Mouse (Mus musculus) megakaryocyte, adult 5-6 weeks (primary cell): ENCODE results near the gene Ipo8. TPM values are rescaled to one million over a fixed set of nuclear protein-coding genes. Genes with fewer than 3 reads are reported as not detected.

Experiments used
- ATAC-seq: 2 replicates; pipeline ENCODE4 v1.8.0; 2016; ENCODE audit warnings: mild to moderate bottlenecking, inconsistent platforms; ENCODE audit not compliant: poor library complexity, severe bottlenecking
- total RNA-seq, 2 experiments: library from RNA; stranded (forward) in 1 of 2; stranded (reverse) in 1 of 2; fragments of 153-499, 151-499 nt in 1 of 2; fragments of 221-1000, 200-1000 nt in 1 of 2; gene quantifications; 2 replicates each; pipeline versions ENCODE4 v1.2.3 to v1.2.4; 2015 to 2017

Ipo8 gene
- total RNA-seq (2015) (25.0 and 28.6 TPM in 2 replicates), total RNA-seq (2017) (26.3 and 36.5 TPM in 2 replicates)

DNA sequence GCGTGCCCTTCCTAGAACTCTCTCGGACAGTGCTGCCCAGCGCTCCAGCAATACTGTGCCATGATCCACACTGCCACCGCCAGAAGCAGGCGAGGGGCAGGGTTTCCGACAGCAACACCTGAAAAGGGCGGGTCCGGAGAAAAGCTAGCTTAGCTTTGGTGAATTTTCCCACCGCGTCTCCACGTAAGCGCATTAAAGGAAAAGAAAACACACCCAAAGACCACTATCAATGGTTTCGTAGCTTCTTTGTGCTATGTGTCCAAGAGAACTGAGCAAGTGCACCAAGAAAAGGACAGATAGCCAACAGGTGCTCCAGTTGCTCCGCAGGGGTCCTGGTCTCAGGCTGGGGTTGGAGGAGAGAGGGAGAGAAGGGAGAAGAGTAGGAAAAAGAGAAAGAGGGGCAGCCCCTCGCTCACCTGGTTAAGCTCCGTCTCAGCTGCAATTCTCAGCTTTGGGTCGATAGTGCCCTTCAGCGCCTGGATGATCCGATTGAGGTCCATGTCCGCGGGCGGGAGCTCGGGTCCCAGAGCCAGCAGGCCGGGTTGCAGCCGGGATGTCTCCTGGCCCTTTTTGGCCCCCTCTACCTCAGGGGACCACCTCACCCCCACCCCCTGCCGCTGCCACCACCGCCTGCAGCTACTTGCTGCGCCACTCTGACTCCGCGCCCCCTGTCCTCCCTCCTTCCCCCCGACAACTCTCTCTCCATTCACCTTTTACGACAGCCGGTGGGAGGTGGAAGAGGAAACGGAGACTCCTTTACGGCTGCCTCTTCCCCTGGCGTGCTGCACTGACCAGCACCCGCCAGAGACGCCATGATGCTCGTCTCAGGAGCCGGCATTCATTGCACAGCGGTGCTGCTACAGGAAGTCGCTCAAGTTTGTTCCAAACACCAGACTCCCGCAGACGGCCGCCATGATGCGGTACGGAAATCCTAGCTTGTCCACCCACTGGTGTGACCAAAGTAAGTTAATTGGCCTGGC, at the start of gene Ipo8:
Ipo8 (minus strand) TSS at position 720 of the 980 bp plus-strand sequence.
- peak; percentile 97 for ATAC-seq

DNA sequence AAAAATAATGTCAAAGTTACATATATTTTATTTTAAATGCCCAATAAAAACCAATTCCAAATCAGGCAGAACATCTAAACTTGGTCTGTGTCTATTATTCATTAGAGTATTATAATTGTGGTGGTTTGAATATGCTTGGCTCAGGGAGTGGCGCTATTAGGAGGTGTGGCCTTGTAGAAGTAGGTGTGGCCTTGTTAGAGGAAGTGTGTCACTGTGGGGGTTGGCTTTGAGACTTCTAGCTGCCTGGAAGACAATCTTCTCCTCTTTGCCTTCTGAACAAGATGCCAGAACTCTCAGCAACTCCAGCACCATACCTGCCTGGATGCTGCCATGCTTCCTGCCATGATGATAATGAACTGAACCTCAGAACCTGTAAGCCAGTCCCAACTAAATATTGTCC, 42.6 kb upstream of the Ipo8 start:
- no peak for ATAC-seq

DNA sequence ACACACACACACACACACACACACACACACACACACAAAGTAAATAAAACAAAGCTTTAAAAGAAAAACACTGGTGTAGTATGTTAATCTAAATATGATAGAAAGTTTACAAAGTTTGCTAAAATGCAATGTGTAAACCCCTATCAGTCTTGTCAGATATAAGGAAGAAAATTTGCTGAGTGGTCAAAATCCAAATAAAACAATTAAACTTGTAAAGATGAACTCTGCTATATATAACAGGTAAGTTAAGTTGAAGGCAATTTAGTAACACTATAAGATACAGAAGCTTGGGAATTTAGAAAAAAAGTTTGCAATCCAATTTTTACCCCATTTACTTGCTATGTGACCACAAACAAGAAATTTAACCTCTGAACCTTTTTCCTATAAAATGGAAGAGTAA, 14.4 kb upstream of the Ipo8 start:
- no peak for ATAC-seq

DNA sequence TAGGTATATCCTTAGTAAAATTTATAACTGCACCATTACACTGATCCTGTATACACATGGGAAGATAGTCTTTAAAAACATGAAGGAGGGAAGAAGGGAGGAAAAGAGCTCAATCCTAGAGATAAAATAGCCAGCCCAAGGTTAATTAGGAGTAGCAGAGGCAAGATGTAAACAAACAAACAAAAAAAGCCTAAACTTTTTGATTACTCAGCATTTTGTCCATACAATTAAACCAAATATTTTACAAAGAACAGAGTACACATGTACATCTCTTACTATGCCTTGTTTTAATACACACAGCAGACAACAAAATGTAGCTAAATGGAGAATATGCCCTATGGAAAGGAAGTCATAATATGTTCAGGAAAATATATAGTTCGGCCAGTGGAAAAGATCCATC, 10.5 kb upstream of the Ipo8 start:
- no peak for ATAC-seq

DNA sequence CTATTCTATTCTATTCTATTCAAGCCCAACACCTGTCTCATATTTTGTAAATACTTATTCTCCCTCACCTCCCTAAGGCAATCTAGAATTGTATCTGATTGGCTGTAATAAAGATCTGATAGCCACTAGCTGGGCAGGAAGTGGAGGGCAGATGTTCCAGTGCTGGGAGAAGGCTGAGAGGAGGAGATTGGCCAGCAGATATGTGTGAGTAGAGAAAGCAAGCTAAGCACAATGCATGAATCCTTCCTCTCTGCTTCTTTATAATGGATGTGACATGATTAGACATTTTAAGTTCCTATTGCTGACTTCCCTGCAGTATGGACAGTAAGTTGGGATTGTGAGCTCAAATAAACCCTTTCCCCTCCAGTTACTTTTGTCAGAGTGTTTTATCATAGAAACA, 7.2 kb upstream of the Ipo8 start:
- ATAC-seq = no peak

DNA sequence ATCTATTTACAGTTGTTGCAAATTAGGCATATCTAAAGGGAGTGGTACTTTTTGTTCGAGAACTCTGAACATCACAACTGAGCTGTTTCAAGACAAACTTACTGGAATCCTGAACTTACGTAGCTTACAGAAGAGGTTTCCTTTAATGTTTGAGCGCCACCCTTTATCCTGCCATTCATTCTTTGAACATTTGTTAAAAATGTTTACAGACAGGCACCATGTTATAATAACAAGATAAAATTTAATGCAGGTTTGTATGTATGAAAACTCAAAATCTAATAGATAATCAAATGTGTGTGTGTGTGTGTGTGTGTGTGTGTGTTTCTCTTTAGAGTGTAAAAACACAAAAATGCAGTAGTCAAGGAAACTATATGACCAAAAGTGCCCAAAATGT, 458 bp upstream of the Ipo8 start:
- ATAC-seq = no peak

DNA sequence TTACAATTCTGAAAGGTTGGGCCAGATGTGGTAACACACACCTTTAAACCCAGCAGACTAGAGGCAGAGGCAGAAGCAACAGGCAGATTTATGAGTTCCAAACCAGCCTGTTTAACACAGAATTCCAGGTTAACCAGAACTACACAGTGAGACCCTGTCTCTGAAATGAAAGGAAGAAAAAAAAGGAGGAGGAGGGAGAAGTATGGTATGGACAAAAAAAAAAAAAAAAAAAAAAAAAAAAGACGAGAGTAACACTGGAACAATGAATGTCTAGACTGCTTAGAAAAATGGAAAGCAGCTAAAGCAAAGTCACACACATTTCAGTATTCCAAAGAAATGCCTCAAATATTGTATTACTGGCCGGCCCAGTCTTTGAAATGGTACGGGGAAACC, 916 bp downstream of the Ipo8 start:
- no peak for ATAC-seq

DNA sequence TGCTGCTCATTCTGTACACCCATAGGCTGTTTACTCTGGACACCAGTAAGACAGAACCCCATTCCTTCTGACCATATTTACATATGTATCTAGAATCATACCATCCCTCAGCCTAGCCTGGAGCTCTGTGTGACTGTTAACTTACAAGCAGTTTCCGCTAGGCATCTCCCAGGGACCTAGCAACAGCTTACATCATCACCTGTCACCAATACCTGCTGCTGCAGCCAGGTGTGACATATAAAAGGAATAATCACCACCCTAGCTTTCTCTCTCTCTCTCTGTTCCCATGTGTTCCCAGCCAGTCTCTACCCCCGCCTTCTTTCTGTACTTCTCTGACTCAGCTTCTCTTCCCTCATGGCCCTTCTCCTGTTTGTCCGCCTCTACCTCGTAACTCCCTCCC, 5.1 kb downstream of the Ipo8 start:
- no peak for ATAC-seq

DNA sequence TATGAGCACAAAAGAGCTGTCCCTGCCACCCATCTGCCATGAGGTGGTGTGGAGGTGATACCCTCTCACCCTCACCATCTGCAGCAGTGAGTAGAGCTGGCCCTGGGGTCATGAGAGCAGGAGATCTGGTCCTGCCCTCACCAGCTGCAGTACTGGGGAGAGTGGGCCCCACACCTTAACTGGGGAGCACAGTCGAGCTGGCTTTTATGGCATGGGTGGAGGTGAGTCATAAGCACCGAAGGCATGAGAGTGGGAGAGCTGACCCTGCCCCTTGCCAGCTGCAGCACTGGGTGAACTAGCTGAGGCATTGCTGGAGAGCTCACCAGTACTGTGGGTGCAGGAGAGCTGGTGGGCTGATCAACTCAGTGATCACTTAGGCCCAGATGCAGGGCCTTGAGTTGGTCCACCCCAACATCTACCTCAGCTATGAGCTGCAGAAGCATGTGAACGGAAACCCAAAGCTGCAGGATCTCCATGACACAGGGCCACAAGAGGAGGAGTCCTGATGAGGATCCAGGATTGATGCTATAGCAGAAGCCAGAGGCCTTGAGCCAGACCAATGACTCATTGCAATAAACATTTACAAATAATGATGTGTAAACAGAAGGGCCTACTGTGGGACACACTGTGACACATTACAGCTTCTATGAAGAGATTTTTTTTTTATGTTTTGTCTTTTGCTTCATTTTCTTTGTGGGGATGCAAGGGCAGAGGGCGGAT, 12.5 kb downstream of the Ipo8 start:
- ATAC-seq = no peak

DNA sequence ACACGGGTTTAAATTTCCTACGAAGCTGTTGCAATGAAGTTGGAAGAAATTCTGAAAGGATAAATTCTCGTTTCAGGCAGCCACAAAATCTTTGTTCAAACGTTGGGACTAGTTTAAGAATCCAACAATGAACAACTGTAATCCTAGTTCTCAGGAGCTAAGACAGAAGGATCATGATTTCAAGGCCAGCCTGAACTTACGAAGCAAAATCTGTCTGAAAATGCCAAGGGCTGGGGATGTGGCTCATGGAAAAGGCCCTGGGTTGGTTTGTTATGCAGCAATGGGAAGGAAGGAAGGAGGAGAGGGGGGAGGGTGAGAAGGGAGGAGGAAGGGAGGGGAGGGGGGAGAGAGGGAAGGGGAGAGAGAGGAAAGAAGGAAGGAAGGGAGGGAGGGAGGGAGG, 14.5 kb downstream of the Ipo8 start:
- no peak for ATAC-seq

DNA sequence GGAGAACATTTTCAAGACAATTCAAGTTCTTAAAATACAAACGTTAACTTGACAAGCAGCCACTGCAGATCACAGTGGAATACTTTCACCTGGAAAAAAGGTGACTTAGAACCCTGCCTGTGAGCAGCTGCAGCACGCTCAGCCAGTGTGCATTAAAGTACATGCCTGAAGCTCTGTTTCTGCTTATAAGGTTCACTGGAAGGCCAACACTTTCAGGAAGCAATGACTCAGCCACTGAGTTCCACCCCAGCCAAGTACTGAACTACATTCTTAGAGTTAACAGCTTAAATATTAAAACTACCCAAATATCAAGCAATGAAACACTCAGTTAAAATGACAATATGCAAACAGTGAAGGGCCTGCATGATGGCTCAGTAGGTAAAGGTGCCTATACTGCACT, 20.1 kb downstream of the Ipo8 start:
- ATAC-seq = no peak

DNA sequence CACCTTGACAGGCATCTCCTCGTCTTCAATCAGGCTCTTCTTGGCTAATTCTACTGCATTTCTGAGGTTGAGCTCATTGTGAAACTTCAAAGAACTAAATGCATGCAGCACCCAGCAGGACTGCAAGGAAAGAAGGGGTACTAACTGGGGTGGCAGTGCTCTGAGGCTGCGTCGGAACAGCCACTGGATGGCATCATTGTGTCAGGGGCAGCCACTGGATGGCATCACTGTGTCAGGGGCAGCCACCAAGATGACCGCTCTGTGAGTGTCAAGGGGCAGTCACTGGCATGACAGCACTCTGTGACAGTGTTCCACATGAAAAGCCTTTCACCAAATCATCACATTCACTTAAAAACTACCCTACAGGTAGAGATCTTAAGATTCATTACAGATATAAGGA, 31.5 kb downstream of the Ipo8 start:
- no peak for ATAC-seq

DNA sequence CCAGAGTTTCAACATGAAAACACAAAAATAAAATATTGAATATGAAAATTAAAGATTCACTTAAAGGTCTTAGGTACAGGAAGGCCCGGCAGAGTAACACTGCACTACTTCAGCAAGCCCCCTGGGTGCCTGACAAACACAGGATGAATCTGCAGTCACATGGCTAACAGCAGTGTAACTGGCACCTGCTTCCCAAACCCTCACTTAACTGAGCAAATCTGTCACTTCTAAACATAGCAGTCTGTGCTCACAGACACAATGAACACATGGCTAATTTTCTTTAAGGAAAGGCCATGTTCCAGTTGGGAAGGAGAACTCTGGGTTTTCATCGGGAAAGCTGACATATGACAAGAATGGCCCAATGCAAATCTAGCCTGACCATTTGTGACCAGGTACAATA, 36.1 kb downstream of the Ipo8 start:
- no peak for ATAC-seq

DNA sequence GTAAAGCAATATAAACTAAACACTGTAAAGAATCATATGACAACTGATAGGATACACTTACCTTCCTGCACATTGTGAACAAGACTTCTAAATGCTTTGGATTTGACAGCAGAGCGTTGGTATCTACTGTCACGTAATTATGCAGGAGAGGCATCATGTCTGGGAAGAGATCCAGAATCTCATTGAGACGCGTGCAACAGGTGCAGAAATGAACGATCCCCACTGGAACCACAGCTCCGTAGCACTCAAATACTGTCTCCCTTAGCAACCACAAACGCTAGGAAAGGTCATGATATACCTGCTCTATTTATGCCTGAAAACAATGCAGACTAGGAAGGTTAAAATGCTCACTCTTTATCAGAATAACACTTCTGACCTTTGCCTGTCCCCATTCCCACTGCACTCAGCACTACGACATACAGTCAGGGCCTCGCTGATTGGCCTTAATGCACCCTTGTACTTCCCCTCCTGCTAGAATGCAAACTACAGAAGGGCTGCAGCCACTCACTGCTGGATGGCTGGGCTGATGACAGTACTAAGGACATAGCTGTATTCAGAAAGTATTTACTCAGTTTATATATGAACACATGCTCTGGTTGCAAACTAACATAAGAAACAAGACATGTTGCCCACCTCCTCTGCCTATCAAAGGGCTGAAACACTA, 42.1 kb downstream of the Ipo8 start:
- ATAC-seq = no peak

DNA sequence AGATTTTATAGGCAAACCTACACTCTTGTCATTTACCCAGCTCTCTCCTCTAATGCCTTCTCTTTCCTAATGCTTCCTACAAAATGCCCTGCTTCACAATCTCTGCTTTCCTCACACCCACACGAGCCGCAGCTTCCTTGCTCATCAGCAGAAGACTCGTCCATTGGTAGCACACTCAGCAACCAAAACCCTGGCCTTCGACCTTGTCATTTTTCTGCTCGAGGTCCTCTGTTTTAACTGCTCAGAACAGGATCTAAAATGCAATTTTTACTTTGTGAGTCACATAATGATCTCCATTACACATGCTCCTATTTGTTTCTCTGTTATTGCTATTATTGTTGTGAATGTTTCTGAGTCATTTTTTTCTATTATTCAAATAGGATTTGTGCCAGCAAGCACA, 45.1 kb downstream of the Ipo8 start:
- ATAC-seq = no peak

DNA sequence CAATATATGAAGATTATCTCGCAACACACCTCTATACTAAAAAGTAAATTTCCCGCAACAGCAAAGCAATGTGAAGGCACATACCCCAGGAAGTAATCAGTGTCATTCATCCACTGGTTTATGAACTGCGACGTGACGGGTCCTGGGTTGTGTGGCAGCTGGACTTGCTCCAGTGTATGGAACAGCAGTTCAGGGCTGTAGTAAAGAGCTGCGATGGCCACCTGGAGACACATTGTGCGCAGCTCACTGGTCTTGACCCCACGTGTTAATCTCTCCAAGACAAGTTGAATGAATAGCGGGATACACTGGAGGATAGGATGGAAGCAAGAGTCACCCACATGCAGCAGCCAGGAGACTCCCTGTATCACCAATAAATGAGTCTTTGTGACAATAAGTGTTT, 46.8 kb downstream of the Ipo8 start:
- no peak for ATAC-seq

DNA sequence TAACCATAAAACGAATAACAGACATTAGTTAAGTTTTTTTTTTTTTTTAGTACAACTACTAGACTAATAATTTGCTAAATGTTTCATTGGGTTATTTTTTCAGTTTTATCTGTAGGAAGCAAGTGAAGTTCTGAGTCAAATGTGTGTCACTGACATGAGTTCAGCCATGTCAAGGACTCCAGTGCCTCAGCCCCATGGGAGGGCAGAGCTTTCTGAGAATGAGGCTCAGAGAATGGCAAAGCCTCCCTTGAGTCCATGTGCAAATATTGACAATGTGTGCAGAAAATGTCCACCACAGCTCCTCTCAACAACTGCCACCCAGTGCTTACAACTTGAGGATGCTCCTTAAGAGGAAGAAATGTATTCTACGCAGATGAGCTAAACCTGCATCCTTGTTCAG, 55.0 kb downstream of the Ipo8 start:
- no peak for ATAC-seq

DNA sequence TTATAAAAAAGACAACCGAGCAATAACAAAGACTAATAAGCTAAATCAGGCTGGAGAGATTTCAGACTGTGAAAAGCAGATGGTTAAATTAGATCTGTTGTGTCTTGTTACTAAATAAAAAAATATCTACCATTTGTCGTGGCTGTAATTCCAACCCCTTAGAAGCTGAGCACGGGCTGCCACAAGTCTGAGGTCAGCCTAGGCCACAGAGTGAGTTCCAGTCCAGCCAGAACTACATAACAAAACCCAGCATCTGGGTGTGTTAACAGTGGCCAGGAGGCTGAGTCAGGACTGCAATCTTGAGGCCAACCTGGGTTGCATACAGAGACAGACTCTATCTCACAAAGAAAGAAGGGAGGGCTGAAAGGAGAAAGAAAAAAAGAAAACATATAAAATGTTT, 59.8 kb downstream of the Ipo8 start:
- no peak for ATAC-seq

DNA sequence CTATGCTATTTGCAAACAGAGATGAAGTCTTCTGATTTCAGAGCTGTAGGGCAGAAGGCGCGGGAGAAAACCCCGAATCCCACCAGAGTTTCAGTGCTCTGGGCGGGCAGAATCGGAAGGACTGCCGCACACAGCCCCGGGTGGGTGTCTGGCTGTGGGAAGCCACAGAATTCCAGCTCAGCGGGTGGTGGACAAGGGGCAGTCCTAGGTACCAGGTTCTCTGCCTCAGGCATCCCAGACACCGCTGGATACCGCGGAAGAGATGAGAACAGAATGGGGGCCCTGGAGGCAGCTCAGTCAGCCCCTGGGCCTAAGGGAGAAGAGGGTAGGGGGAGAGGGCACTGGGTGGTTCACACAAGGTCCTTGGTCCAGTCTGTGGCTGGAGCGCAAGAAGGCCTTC, 62.8 kb downstream of the Ipo8 start:
- ATAC-seq = no peak

DNA sequence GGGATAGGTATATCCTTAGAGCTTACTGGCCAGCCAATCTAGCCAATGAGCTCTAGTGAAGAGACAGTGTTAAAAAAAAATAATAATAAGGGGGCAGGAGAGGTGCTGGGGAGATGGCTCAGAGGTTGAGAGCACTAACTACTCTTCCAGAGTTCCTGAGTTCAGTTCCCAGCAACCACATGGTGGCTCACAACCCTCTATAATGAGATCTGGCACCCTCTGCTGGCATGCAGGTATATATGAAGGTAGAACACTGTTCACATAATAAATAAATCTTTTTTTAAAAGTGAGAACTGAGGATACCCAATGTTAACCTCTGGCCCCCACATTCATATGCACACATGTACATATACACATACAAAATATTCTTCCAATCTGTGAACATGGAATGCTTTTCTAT, 64.0 kb downstream of the Ipo8 start:
- no peak for ATAC-seq

DNA sequence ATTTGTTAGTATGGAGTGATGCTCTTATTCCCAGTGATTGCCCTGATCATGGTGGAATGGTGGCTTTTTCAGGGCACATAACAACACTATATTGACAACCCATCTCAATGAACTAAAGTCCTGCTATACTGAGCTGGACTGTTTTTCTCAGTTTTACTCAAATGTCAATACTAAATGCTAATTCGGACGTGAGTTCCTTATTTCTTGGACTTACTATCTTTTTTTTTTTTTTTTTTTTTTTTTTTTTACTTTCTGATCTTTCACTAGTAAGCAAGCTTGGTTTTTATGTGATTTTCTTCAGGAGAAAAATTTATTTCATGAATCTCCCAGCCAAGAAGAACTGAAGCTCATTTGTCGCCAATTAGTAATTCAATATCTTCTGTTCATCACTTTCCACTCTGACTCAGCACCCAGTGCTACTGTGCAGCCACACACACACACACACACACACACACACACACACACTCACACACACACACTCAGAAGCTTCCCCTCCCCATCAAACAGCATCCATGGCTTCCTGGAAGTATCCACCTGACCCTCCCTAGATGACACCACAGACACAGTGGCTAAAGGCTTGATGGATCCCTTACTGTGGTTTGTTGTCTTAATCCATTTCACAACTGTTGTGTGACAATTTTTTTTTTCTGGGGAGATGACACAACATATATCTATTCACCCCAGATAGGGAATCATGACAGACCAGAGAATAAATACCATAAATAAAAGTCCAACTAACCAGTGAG, 69.1 kb downstream of the Ipo8 start:
- ATAC-seq = no peak
